Mouse (Mus musculus) intestine, postnatal 0 days (tissue): ENCODE results near the gene Capn11. TPM values are rescaled to one million over a fixed set of nuclear protein-coding genes. Genes with fewer than 3 reads are reported as not detected.
A peak's percentile ranks its signal among the peaks of the same experiment; 100 is the strongest.
"Not testable (repeated sequence)": the region's sequence is repeated elsewhere in the genome, so short reads cannot be mapped to it uniquely, and the experiment has no call there.

Experiments used
- ATAC-seq: fragments of 200-750 bp; cut with Nextera tagmentation; 2 replicates; pipeline ENCODE4 v1.8.0; 2017; ENCODE audit warnings: mild to moderate bottlenecking, moderate TSS enrichment, moderate library complexity
- H3K27ac ChIP-seq: fragments of 300-500 bp; sonication (generic); 2 replicates; pipeline ENCODE4 v1.5.1; 2014; ENCODE audit warnings: mild to moderate bottlenecking, low read depth, low read length, moderate library complexity
- H3K27me3 ChIP-seq: fragments of 300-500 bp; sonication (generic); replicated peaks from 2 replicates; pipeline ENCODE4 v1.6.1; 2014; ENCODE audit warnings: low read length, mixed read lengths; ENCODE audit not compliant: control insufficient read depth, insufficient read depth
- H3K36me3 ChIP-seq: fragments of 300-500 bp; sonication (generic); 2 replicates; pipeline ENCODE4 v1.6.1; 2014; ENCODE audit warnings: mild to moderate bottlenecking, moderate library complexity; ENCODE audit not compliant: control insufficient read depth, insufficient read depth
- H3K4me1 ChIP-seq: fragments of 300-500 bp; sonication (generic); replicated peaks from 2 replicates; pipeline ENCODE4 v1.6.1; 2014; ENCODE audit warnings: antibody characterized with exemption, low read length, mixed read lengths; ENCODE audit not compliant: control insufficient read depth, insufficient read depth
- H3K4me2 ChIP-seq: fragments of 300-500 bp; sonication (generic); replicated peaks from 2 replicates; pipeline ENCODE4 v1.6.1; 2014; ENCODE audit warnings: low read depth, mild to moderate bottlenecking, moderate library complexity
- H3K4me3 ChIP-seq: fragments of 300-500 bp; sonication (generic); 2 replicates; pipeline ENCODE4 v1.5.1; 2014; ENCODE audit warnings: low read depth, low read length
- H3K9ac ChIP-seq: fragments of 300-500 bp; sonication (generic); 2 replicates; pipeline ENCODE4 v1.6.1; 2014; ENCODE audit warnings: mild to moderate bottlenecking, low read depth, low read length
- H3K9me3 ChIP-seq: fragments of 300-500 bp; sonication (generic); 2 replicates; pipeline ENCODE4 v1.6.1; 2016; ENCODE audit warnings: mixed run types; ENCODE audit not compliant: control insufficient read depth
- CTCF ChIP-seq: sonication (generic); IDR thresholded peaks from 2 replicates; pipeline ENCODE4 v1.5.1; 2016; ENCODE audit warnings: low read depth, mild to moderate bottlenecking, control low read depth, antibody characterized with exemption, moderate library complexity
- WGBS: fragments of 180-500 bp; shearing (Covaris S2); extraction: QIAGEN DNeasy Blood & Tissue Kit; methylation state at CpG from one replicate; pipeline ENCODE4 v1.1.7; 2014; 5-methylcytosine and 5-hydroxymethylcytosine counted together
- polyA plus RNA-seq: library from polyadenylated mRNA; unstranded; fragments of >200 nt; fragmentation: Nextera tagmentation; extraction: Ambion mirVana; gene quantifications from 2 replicates; pipeline ENCODE4 v1.2.1, GENCODE M21; 2015

Capn11 gene
- polyA plus RNA-seq, 1 experiment from 2014 or later = not detected

DNA sequence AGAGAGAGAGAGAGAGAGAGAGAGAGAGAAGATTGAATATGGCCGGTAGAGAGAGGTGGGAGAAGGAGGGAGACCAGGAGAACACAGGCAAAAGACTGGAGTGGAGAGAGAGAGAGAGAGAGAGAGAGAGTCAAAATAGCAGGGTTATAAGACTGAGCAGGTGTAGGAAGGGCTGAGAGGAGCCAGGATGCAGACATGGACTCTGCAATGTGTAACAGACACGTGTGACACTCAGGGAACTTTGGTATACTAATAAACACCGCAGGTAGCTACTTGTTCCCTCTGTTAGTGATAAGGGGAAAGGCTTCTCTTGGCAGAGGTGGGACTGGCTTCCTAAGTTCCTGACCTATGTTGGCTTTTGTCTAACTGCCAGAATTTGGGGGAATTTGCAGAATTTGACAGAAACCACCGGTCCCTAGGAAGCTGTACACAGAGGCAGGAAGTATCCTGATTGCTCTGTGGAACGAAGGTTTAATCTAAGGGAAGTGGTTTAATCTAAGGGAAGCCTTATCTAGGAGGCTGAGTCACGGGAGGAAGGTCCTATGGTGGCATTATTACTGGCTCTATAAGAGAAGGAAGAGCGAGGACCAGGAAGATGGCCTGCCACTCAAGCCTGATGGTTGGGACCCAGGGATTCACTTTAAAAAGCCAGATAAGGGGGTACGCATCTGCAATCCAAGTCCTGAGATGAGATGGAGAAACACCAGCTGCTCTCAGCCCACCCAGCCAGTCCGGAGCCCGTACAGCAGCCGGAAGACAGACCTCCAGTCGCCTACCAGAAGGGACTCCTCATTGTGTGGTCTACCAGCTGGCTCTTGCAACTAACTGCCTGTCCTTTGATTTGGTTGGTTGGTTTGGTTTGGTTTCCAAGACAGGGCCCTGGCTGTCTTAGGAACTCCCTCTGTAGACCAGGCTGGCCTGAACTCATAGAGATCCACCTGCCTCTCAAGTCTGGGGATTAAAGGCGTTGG, 30.0 kb downstream of the Capn11 start:
- H3K27me3 ChIP-seq = no peaks in the 10 kb centered on the region
- no peaks in the 10 kb centered on the region for H3K36me3 ChIP-seq
- TF ChIP-seq CTCF = no peak
- H3K27ac ChIP-seq = peak overlapping the region; percentile 5; the same call in 1 of the 2 replicates
- whole genome bisulfite sequencing = 37% methylated on average over 13 of the region's 13 CpGs
- H3K9ac ChIP-seq = no peak overlapping the region
- no peak overlapping the region for H3K4me3 ChIP-seq
- peaks cover 11% of the 10 kb centered on the region; the same call in 1 of the 2 replicates for H3K4me1 ChIP-seq
- peak overlapping the region; percentile 70 for H3K4me2 ChIP-seq
- peak; percentile 58 for ATAC-seq
- H3K9me3 ChIP-seq = no peaks in the 10 kb centered on the region

DNA sequence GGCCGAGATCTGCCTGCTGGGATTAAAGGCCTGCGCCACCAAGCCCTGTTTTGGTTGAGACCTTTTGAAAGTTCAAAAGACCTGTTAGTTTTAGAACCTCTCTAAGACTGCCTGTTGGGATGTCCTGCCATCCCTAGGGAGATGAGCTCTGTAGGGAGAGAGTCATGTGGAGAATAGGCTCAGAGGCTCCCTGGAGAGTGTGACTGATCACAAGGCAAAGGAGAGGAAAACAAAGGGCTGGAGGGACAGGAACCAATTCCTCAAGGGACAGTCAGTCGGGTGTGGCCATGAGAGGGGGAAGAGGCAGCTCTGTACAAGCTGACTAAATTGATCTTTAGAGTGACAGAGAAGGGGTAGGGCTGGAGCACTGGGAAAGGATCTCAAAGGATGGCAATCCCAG, 31.0 kb downstream of the Capn11 start:
- H3K9me3 ChIP-seq = no peaks in the 10 kb centered on the region
- no peaks in the 10 kb centered on the region for H3K27me3 ChIP-seq
- H3K27ac ChIP-seq = no peak overlapping the region
- 51% methylated on average over 3 of the region's 3 CpGs for WGBS
- no peaks in the 10 kb centered on the region for H3K36me3 ChIP-seq
- H3K4me3 ChIP-seq = no peak overlapping the region
- peaks cover 11% of the 10 kb centered on the region; the same call in 1 of the 2 replicates for H3K4me1 ChIP-seq
- no peak for ATAC-seq
- no peak for TF ChIP-seq CTCF
- H3K9ac ChIP-seq = no peak overlapping the region
- H3K4me2 ChIP-seq = no peak overlapping the region

DNA sequence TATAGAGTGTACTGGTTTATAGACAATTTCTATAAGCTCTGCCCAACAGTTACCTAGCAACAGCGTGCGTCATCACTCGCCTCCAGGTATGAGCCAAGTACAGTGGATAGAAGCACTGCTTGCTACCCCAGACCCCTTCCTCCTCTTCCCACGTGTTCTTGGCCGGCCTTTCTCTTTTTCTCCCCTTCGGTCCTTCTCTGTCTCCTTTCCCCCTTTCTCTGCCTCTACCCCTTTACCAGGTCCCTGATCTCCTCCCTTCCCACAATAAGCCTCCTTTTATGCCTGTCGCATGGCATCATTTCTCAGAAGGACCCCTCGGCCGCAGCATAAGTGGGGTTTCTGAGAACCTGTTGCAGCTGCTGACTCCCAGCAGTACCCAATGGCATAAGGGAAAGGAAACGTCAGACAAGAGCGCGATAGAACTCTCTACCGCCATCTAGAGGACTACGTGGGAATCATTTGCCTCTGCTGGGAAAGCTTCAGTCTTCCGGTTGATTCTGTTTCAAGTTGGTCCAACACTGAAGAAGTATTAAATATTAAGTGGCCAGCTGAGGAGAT, 32.5 kb downstream of the Capn11 start:
- no peaks in the 10 kb centered on the region for H3K27me3 ChIP-seq
- H3K4me2 ChIP-seq = peak overlapping the region; percentile 46
- H3K4me3 ChIP-seq = no peak overlapping the region
- ATAC-seq = no peak
- no peaks in the 10 kb centered on the region for H3K36me3 ChIP-seq
- no peak overlapping the region for H3K9ac ChIP-seq
- H3K9me3 ChIP-seq = no peaks in the 10 kb centered on the region
- peak; percentile 93 for TF ChIP-seq CTCF
- WGBS = 27% methylated on average over 15 of the region's 15 CpGs
- no peak overlapping the region for H3K27ac ChIP-seq
- H3K4me1 ChIP-seq = peaks cover 11% of the 10 kb centered on the region; the same call in 1 of the 2 replicates

DNA sequence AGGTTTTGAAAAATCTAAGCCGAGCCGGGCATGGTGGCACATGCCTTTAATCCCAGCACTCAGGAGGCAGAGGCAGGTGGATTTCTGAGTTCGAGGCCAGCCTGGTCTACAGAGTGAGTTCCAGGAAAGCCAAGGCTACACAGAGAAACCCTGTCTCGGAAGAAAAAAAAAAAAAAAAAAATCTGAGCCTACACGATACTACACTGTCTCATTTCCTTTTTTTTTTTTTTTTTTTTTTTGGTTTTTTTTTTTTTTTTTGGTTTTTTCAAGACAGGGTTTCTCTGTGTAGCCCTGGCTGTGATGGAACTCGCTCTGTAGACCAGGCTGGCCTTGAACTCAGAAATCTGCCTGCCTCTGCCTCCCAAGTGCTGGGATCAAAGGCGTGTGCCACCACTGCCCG, 35.7 kb downstream of the Capn11 start:
- not testable (repeated sequence) for H3K4me1 ChIP-seq, H3K36me3 ChIP-seq, ATAC-seq, H3K9ac ChIP-seq, H3K9me3 ChIP-seq, H3K27me3 ChIP-seq, H3K4me3 ChIP-seq, H3K4me2 ChIP-seq, H3K27ac ChIP-seq
- 88% methylated on average over 8 of the region's 8 CpGs for WGBS

DNA sequence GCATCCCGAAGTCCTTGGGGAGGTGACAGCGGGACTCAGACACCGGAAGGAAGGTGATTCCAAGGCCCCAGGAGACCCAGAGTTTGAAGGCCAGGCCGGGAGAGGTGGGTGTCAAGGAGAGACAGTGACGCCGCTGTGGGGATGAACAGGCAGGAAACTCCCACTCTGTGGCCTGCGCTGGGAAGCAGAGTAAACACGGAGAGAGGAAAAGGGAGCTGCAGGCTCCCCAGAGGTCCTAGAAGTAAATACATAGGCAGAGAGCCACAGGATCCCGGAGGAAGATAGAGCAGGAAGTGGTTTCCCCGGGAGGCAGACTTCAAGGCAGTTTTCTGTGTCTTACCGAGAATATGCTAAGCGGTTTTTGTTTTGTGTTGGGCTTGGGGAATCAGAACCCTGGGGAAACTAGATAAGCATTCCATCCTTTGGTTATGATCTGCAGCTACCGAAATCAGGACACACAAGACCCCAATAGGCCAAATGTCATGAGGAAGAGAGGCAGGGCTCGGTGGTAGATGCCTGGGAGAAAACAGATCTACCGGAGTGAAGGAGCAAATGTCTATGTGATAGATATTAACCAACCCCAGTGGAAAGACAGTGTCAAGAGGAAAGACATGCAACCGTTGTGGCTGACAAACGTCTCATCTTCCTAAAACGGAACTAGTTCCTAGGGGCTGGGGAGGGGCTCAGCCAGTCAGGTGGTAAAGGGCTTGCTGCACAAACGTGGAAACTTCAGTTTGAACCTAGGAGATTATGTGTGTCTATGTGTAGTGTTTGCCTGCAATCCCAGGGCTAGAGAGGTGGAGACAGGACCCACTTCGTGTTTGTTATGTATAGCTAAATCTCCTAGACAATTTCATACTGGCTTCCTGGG, 39.5 kb downstream of the Capn11 start:
- H3K9ac ChIP-seq = peak overlapping the region; percentile 42

More for the DNA sequence above, 39.5 kb downstream of the Capn11 start:
- Histone ChIP-seq H3K27ac (peak overlapping the region; percentile 70), H3K27me3 (no peaks in the 10 kb centered on the region), H3K4me1 (0 out of 2 replicates have a peak, but pooled peaks cover 5% of the 10 kb centered on the region), H3K4me2 (peak overlapping the region; percentile 52), H3K9me3 (no peaks in the 10 kb centered on the region), H3K36me3 (no peaks in the 10 kb centered on the region), H3K4me3 (peak overlapping the region; percentile 22)
- 22% methylated on average over 20 of the region's 20 CpGs for WGBS
- no peak for TF ChIP-seq CTCF
- ATAC-seq = 0 out of 2 replicates have a peak, but pooled peaks have one; percentile 19
